Mouse (Mus musculus) G1E-ER4 (cell line): Measurements from ENCODE around the gene Pga5. TPM values are rescaled to one million over a fixed set of nuclear protein-coding genes. Genes with fewer than 3 reads are reported as not detected.

ENCODE experiments used
- GATA1 ChIP-seq: IDR thresholded peaks from one replicate; pipeline ENCODE4 v1.8.0; 2012; ENCODE audit warnings: low read length, inconsistent platforms
- polyA plus RNA-seq: library from polyadenylated mRNA; stranded (reverse); fragments of >175 nt; gene quantifications from 2 replicates; pipeline ENCODE4 v1.2.3, GENCODE M21; 2012

The Pga5 gene
- polyA plus RNA-seq, 1 experiment: not detected

DNA sequence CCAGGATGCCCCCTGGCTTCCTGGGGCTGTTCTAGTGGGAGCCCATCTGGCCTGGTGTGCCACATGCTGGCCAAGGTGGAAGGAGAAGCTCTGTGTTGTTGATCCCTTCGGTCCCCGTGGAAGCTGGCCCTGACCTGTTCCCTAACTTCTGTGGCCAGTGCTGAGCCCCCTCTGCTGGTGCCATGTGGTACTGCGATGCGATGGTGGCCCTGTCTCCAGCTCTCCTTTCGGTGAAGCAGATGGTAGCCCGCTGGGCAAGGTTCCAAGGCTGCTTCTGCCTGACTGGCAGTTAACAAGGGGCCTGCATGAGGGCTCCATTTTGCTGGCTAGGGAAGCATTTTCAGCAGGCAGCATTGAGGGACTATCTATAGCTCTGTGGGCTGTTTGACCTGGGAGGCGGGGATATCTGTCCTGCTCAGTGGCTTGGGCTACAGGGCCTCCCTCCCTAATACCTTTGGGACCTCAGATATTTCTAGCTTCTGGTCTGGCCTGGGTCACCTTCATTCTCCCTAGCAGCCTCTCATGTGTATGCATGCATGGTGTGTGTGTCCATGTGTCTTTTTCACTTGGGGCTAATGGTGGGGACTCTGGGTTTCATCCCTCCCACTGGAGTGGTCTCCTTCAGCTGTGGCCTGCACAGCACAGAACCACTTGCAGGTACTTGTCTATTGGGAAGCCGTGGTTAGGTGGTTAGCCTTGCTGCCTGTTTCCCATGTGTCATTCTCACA is 31.7 kb upstream of the Pga5 start:
- no peak for TF ChIP-seq GATA1

DNA sequence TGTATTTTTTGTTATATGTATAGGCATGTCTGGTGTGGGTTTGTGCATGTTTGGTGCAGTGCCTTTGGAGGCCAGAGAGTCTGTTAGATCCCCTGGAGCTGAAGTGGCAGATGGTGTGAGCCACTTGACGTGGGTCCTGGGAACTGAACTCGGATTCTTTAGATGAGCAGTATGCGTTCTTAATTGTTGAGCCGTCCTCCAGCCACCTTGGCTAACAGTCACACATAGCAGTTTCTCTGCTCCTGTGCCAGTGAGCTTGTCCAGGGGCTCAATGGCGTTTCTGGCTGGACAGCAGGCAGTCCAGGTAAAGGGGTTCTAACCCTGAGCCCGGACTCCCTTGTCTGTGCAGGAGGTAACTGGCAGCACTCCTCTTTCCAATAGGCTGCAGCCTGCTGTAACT is 31.0 kb upstream of the Pga5 start:
- no peak for TF ChIP-seq GATA1

DNA sequence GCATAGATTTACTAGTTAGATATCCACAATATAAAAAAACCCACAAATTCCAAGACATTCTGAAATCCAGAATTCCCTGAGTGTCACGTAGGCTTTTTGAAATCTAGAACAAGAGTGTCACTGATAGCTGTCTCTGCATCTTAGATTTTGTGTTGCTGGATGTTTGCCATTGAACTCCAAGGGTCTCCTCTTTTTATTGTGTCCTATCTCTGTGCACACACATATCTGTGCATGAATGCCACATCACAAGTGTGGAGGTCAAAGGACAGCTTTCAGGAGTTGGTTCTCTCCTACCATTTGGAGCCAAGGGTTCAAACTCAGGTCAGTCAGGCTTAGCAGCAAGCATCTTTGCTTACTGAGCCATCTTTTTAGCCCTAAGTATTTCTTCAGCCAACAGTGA is 30.0 kb upstream of the Pga5 start:
- no peak for TF ChIP-seq GATA1

DNA sequence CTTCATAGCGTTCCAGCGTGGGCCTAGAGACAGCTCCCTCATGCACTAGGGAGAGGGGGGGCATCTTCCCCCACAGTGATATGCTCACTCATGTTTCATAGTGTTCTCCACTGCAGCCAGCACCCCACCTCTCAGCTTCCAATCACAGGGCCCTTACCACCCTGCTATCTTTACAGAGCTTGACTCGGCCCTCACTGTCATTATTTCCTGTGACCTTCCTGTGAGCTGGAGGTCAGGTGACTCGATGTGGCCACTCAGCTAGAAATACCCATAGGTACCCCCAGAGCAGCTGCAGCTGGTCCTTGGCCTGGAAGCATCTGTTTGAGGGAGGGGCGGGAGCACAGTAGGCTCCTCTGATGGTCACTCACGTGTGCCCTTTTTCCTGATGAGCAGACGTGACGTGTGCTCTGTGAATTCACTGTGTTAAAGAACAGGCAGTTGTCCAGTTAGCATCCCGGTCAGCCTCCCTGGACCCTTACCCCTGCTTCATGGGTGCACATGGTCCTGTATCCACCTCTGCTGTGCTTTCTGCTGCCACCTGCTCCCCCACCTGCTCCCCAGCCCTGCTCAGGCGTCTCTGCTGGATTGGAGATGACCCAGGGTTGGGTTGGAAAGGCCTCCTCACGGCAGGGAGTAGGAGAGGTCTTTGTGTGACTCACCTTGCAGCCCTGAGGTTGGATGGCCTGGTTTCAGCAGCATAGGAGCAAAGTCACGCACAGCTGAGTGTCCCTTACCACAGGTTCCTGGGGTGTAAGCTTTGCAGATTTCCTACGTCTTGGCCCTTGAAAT is 29.4 kb upstream of the Pga5 start:
- no peak for TF ChIP-seq GATA1

DNA sequence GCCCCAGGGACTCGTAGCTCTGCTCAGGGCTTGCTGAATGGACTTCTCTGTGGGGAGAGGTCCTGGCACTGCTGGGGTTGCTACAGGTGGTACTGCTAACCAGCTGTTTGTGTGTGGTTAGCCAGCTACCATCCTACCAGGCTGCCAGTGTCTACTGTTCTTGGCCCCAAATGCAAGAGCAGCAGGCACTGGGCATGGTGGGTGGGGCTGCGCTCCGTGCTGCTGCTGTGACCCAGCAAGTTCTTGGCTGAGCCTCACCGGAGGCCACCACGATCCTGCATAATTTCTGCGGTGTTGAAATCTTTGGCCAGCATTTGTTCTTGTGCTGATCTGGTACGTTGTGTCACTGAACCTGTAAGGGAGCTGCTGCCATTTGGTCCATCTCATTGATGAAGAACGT is 25.6 kb upstream of the Pga5 start:
- no peak for TF ChIP-seq GATA1

DNA sequence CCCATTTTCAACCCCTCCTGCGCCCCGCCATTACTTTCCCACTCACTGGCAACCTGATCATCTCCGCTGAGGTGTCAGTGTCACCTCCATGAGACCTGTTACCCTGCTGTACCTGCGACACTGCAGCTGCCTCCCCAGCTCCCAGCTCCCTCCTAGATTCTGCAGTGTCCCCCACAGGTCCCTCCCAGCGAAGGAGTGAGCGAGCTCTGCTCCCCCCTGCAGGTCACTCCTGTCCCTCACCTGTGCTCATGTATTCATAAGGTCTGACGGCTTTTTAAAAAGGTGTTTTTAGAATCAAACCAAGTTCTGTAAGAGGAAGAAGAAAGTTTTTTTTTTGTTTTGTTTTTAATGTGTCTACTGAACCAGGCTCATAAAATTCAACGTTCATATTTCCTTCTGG is 24.3 kb upstream of the Pga5 start:
- no peak for TF ChIP-seq GATA1

DNA sequence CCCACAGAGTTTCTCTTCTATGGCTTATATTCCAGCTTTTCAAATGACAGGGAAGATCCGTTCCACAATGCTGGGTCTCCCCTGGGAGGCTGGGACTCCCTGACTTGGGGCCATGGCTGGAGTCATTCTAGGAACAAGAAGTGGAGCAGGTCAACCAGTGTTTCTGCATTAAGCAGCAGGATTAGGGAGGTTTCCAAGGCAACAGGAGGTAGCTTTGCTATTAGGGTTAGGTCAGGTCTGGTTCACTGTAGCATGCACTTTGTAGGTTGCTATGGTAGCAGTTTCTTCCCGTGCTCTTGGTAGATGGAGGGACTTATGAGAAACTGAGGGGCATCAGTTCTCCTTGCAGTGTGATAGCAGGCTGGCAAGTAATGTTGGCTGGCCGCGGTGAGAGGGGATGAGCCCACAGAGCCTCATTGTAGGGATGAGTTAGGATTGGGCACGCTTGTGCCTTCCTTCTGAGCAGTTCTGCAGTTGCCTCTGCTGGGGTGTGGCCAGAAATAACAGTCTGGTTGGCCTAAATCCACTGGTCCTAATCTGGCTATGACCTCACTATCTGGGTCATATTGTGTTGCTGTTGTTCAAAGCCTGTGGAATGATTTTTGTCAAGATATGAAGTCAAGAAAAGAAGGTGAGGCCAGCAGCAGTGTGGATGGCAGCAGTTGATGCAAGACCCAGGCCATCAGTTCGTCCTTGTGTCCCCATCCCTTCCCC is 23.3 kb upstream of the Pga5 start:
- TF ChIP-seq GATA1: no peak

DNA sequence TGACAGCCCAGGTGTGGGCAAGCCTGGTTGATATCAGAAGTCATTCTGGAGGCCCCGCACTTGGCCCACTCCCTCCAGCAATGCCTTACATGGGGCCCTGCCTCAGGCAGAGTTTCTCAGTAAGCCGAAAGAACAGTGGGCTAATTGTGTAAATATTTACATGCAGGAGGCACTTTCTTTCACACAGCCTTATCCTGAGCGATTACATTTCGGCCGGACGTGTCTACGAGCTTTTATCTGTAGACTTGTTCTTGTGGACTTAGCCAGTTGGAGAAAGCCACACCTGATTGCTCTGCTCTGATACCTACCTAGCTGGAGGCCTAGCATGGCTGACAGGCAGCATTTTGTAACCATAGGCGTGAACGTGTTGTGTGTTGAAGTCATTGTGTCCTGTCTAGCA is 22.0 kb upstream of the Pga5 start:
- no peak for TF ChIP-seq GATA1

DNA sequence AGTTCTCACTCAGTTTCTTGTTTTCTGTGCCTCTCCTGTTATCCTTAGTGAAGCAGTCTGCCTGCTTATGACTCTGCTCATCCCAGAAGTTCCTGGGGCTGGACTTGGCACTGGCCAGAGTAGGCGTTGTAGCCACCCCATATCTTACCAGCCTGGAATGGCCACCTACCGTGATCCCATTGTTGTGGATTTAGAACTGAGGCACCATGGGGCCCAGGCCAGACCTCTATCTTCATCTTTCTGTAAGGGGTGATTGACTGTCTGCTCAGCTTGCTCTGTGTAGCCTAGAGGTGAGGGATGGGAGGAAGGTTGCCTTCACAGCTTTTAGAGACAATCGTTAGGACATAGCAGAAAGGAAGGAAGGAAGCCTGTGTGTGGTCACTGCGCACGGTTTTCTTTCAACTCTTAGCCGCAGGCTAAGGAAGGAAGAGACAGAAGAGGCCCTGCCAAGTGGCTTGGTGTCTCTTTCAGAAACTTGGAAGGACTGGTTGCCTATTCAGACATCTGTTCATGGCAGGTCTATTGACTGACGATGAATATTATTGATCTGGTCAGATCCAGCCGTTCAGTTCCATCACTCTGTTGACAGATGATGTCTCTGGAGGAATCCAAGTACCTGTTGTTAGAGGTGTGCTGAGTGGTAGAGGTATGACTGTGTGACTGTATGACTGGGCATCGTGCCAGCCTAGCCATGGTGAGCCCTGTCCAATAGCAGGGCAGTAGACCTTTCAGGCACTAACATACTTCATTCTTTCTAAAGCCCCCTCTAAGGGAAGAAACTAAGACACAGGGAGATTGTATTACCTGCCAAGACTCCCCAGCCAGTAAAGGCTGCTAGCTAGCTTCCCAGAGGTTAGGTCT is 20.5 kb upstream of the Pga5 start:
- TF ChIP-seq GATA1: no peak

DNA sequence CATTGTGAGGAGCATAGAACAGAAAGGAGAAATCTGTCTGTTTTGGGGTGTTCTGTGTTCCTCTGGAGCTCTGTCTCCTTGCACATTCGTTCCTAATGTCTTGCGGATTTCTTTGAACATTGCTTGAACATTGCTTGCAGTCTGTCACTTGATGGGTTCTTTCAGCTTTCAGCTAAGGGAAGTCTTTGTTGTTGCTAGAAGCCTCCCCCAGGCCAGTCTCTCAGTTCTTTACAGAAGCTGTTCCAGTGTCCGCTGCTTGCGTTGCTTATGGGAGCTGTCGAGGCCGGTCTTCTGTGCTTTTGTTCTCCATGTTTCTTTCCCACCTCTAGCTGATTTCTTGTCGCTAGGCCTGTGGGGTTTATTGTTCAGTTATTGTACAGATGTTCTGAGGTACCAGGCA is 17.9 kb upstream of the Pga5 start:
- TF ChIP-seq GATA1: no peak

DNA sequence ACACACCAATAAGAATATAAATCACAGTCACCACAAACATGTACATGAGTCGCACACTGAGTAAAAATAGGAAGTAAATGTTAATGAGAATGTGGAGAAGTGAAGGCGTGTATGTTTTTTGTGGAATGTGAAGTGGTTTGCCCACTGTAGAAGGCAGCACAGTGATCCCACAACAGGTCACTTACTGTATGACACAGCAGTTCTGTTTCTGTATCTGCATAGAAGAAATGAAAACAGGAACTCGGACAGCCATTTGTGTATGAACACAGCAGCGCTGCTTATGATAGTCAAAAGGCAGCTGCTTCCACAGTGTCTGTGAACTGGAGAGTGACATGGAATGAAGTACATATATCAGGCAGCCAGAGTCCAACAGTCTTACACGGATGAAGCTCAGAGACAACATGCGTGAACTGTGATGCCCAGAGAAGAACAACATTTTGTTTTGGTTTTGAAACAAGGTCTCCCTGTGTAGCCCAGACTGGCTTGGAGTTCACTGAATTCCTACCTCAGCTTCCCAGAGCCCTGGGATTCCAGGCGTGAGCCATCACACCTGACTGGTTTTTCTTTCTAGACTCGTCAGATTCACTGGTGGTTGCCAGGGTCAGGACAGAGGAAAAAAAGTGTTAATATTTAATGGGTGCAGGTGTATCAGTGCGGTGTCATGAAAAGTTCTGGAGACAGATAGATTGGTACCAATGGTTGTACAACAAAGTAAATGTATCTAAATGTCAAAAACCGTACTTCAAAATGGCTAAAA is 16.2 kb upstream of the Pga5 start:
- no peak for TF ChIP-seq GATA1

DNA sequence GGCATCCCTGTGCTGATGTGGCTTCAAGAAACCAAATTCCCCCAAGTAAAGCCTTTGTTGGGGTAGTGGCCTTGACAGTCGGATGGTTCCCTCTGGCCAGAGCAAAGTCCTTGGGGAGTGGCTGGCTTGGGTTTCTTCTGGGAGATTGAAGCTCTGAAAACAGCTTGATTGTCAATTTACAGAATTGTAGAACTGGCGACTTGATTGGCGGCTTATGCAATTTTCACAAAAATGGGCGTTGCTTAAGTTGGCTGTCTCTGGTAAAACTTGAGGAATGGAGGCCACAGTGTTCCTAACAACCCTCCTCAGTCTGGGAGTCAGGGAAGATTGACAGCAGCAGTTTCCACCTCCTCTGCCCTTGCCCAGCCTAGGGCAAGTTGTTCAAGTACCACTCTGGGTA is 14.5 kb upstream of the Pga5 start:
- no peak for TF ChIP-seq GATA1

DNA sequence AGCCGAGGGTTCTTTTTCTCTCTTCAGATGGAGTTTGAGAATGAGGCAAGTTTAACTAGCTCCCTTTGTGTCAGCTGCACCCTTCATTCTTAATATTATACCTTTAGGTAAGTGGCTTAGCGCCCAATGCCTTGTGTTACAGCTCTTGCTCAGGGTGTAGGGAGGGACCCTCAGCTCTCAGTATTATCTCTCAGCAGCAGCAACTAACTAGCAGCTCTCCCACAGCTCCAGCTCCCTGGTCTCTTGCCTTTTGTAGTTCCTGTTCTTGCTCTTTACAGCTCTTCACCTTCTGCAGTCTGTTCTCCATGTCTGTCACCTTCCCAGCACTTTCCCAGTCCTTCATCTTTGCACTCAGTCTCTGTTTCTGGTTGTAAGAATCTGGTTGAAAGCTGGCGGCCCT is 13.8 kb upstream of the Pga5 start:
- TF ChIP-seq GATA1: no peak

DNA sequence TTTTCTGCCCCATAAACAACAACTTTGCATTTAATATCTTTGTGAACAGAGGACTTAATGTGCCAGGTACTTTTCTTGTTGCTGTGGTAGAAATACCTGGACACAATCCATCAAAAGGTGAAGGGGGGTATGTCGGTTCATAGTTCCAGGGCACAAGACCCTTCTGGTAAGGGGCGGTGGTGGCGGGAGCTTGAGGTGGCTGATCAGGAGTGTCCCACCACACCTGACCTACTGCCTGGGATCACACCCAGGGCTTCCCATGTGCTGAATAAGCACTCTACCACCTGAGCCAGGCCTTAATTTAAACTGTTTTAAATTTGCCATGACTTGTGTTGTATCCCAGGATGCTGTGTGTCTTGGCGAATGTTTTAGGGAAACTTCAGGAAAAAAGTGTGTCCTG is 13.2 kb upstream of the Pga5 start:
- TF ChIP-seq GATA1: no peak

DNA sequence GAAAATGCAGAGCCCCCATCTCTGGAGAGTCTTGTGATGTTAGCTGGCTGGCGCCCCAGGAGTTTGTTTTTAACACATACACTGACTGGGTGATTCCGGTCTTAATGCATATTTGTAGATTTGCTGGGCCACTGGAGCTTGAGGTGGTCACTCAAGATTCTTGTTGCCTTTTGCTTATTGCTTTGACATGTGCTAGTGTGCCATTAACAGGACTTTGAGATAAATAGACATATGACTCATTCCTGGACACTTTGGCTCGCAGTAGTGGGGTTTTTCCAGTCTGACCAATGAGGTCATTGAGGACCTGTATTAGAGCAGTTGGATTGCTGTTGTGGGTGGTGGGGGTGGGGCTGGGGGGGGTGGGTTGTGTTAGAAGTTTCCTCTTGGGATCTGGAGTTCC is 12.5 kb upstream of the Pga5 start:
- TF ChIP-seq GATA1: no peak
